Mouse (Mus musculus) c-Kit-negative CD71-positive TER-119-positive erythroid progenitor cells, embryonic 14.5 days (primary cell): ENCODE results near the gene Klhl22.

Experiments used
- DNase-seq: peaks from one replicate; pipeline ENCODE4 v3.0.0-alpha.2; 2013; ENCODE audit warnings: low read depth, low spot score

Klhl22 gene

GRCm38 (mm10) chr16:17757756-17758155, 1.7 kb upstream of the Klhl22 start:
- no peak for DNase-seq

- DNase-seq, result no peak
Measured at GRCm38 (mm10) chr16:17758902-17759301, 516 bp upstream of the Klhl22 start.

GRCm38 (mm10) chr16:17759813-17760321, 449 bp downstream of the Klhl22 start:
- no peak for DNase-seq

- DNase-seq, result peak; percentile 51
Measured at GRCm38 (mm10) chr16:17760657-17761056, 1.2 kb downstream of the Klhl22 start.

GRCm38 (mm10) chr16:17761074-17761473, 1.7 kb downstream of the Klhl22 start:
- no peak for DNase-seq

DNA sequence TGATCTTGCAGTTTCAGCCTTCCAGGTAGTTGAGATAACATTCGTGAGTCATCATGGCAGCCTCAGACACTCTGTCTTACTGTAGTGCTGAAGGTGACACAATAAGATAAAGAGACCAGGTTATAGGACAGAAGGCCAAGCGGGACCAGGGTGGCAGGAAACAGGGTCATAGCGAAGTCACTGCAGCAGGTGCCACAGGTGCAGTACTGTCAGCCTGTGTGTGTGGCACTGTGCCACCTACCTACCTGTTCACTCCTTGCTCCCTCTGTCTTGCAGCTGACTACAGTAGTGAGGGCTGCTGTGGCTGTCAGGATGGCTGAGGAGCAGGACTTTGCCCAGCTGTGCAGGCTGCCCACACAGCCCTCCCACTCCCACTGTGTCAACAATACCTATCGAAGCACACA, 4.7 kb downstream of the Klhl22 start:
- no peak for DNase-seq

- peak; percentile 68 for DNase-seq
Measured at GRCm38 (mm10) chr16:17768834-17769233, 9.4 kb downstream of the Klhl22 start.

DNA sequence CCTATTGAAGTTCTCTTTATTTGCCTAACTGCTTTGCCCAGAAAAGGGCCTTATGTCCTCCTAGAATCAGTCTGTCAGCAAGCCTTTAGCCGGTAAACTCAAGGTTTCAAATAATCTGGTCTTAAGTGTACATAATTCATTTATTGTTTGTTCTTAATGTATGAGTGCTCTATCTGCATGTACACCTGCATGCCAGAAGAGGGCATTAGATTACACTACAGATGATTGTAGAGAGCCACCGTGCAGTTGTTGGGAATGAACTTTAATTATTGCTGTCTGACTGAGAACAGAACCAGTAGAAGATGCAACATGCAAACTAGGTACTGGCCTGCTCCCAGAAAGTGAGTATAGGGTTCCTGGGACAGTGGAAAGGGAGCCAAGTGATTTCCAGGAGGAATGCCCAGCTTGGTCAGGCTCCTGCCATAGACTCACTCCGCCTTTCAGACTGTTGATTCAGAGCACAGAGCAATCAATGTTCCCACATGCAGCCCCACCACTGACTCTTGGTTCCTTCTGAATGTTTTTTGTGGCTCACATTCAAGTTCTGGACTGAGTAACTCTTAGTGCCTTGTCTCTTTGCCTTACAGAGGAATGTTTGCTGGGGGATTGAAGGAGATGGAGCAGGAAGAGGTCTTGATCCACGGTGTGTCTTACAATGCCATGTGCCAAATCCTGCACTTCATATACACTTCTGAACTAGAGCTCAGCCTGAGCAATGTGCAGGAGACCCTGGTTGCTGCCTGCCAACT, 11.9 kb downstream of the Klhl22 start:
- DNase-seq, result no peak

DNA sequence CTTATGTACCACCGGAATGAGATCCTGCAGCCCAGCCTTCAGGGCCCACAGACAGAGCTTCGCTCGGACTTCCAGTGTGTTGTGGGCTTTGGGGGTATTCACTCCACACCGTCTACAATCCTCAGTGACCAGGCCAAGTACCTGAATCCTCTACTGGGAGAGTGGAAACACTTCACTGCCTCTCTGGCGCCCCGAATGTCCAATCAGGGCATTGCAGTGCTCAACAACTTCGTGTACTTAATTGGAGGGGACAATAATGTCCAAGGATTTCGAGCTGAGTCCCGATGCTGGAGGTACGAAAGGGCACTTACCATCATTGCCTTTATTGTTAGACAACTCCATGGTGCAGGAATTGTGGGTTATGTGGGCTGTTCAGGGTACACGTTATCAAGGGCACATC, 17.4 kb downstream of the Klhl22 start:
- no peak for DNase-seq

DNA sequence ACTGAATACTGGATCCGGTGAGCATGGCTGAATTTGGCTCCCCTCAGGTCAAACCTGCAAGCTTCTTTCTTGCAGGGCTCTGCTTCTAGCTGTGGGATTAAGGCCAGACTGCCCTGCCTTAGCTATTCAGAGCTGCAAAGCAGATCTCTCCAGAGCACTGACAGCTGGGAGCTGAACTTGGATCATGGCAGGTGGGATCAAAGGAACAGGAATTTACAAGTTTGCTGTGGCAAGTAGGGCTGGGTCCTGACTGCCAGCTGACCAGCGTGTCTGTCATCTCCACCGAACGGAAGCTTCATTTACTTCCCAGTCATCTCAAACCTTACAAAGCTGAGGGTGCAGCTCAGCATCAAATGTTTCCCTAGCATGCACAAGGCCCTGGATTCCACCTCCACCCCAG, 18.8 kb downstream of the Klhl22 start:
- no peak for DNase-seq

- no peak for DNase-seq
Measured at GRCm38 (mm10) chr16:17779692-17780091, 20.3 kb downstream of the Klhl22 start.

DNA sequence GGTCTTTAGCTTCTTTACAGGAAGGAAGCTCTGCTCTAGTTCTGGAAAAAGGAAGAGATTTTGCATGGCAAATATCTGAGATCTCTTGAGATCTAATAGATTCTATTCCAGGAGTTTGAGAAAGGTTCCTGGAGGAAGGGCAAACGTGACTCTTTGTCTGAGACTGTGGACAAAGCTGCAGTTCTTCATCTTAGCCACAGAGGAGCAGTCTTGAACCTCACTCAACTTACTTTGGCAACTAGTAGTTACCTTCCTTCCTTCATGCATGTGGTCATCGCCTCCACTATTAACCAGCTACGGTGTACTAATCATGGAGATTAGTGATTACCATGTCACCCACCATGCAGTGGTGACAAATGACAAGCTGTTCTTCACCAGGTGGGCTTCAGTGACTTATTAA, 25.9 kb downstream of the Klhl22 start:
- DNase-seq, result no peak

GRCm38 (mm10) chr16:17792728-17793127, 33.3 kb downstream of the Klhl22 start:
- DNase-seq, result no peak

GRCm38 (mm10) chr16:17794047-17794446, 34.6 kb downstream of the Klhl22 start:
- DNase-seq, result no peak

GRCm38 (mm10) chr16:17795643-17796042, 36.2 kb downstream of the Klhl22 start:
- DNase-seq, result no peak

DNA sequence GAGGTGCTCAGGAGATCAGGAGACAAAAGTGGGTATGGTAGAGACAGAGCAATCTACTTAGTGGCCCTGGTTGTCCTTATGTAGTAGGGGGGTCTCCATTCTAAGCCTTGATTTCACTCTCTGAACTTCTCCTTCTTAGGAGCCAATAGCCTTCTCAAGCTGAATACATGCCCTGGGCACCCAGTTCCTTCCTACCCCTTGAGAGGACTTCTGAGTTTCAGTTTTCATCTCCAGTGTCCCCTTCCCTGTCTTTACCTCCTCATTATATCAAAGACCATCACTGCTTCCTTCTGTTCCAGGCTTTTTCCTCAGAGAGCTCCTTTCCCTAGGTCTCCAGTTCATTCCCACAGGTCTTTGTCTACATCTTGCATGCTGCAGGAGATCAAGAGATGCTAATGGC, 37.1 kb downstream of the Klhl22 start:
- DNase-seq, result no peak

- DNase-seq, result no peak
Measured at GRCm38 (mm10) chr16:17796971-17797811, 37.8 kb downstream of the Klhl22 start, which contains the start of gene Scarf2. Scarf2 (plus strand) TSS chr16:17797282.

DNA sequence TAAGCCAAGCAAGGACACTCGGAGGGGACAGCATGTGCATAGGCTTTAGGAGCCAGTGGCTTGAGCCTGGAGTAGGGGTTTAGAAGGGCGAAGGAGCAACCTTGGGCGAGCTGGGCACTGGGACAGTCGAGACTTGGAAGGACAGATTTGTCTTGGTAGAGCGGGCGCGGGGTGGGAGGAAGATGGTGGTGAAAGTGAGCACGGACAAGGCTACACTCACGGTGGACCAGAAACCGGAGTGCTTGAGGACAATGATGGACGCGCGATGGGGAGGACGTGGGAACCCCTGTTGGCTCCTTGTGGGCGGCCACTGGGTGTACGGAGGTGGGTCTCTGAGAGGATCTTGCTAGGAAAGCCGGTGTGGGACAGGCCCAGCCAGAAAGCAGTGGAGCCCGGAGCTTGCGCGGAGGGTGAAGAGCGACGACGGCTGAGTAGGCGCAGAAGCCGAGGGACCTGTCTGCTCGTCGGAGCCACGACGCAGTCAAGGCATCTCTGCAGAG, 38.4 kb downstream of the Klhl22 start:
- no peak for DNase-seq

DNA sequence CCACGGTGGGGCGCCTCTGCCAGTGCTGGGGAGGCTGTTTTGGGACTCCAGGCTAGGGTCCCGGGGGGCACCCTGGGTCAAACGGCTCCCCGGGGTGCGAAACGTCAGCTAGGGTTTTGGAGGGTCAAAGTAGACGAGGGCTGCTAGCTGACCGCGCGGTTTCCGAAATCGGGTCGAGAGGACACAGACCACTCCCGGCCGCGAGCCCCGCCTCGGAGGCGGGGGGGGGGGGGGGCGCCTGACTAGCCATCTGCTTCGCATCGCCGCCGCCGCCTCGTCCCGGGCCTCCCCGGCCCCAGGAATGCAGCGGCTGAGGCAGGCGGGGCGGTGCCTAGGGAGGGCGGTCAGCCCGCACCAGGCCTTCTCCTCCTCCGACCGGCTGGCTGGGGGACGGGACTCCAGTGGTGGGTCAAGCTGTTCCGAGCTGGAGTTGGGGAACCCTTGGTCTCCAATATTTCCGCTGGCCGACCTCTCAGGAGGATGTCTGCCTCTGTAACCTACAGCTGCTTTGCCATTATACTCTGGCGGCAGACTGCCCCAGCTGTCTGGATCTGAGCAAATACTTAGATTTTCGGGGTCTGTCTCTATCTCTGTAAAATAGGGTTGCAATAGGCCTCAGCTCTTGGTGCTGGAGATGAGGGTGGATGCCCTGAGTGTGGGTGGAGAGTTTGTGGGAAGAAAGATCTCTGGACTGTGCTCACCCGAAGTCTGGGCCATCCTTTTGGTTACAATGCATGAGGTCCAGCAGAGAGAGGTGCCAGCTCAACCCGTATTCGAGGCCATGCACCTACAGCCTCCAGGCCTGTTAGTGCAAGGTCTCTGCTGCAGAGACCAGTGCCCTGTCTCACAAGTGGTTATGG, 39.1 kb downstream of the Klhl22 start:
- DNase-seq, result no peak

- DNase-seq, result no peak
Measured at GRCm38 (mm10) chr16:17799584-17799983, 40.2 kb downstream of the Klhl22 start.

DNA sequence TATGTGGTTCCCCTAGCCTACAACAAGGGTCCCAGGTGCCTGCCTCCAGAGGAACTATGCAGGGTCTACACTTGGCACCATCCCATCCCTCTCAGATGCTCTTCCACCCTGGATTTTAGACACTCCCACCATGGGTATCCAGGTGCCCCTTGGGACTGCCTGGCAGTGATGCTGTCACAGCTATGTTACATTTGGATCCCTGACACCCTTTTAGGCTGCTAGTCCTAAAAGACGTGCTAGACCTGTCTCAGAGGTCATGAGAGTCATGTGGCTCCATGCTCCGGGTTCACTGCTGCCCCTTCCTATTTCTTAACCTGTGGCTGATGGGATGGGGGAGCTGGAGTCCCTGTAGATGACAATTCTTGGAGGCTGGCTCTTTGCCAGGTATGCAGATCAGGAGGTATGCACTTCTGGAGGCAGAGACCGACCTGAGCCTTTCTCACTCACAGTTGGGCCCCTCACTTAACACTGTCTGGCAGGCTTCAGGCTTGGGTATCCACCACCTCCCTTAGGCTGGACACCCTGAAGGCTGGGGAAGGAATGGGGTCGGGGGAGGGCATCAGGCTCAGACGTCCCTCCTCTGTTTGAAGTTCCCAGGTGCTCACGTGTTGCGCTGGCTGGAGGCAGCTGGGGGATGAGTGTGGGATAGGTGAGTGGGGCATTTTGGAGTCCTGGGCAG, 42.5 kb downstream of the Klhl22 start:
- DNase-seq, result no peak
